Comparison of ENCODE assay signal across 9 mouse cellular contexts in the genomic region with DNA sequence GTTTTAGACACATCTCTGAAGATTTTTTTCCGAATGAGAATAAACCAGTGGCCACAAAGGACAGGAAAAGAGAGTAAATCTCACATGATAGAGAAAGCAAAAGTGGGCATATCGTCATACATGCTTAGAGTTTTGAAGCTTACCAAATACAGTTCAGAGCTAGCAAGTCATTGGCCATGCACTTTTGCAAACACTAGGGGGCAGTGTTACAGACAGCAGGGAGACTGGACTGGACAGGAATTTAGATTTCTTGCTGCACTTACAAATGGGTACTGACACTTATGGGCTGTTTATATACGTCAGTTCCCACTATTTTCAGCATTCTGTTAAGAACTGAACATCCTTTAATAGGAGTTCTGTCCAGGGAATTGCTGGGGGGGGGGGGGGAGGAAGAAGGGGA.
DNase-seq lines count a peak whose midpoint lies in the region; ATAC-seq and TF ChIP-seq lines count a peak whose summit lies in the region.
"Had no signal": no experiment of that assay in that cellular context is flagged by ENCODE, and none has a peak within 500 bp of the region (broad histone marks: within the 10 kb centered on the region; RNA-seq: fewer than 3 reads in every experiment).

No protein-coding gene starts in this region.

- H3K27me3 ChIP-seq in intestine, postnatal 0 days (replicated peaks; ENCODE audit: control insufficient read depth, insufficient read depth, low read length), result no peaks in the 10 kb centered on the region
- H3K27me3 ChIP-seq: stomach, embryonic 15.5 days had no signal

- peak; percentile 48 for DNase-seq in heart, adult 8-10 months (ENCODE audit: low spot score)
- DNase-seq in heart, postnatal 25 days (ENCODE audit: low spot score), result no peak
- DNase-seq in A20 (ENCODE audit: low read depth, low spot score), result peak; percentile 65
- peak; percentile 58 for DNase-seq in lung, postnatal 14 days
- peak; percentile 60 for DNase-seq in thymus, postnatal 0 days (ENCODE audit: low spot score)

- H3K4me2 ChIP-seq in intestine, postnatal 0 days (replicated peaks; ENCODE audit: low read depth), result no peak overlapping the region
- H3K4me2 ChIP-seq: stomach, embryonic 15.5 days had no signal

- no peaks in the 10 kb centered on the region for H3K4me1 ChIP-seq in bone marrow, adult 2 months (ENCODE audit: control insufficient read depth, insufficient read depth, low read length)
- peaks cover 19% of the 10 kb centered on the region for H3K4me1 ChIP-seq in embryonic fibroblast, embryonic 13.5 days (ENCODE audit: control insufficient read depth, insufficient read depth, low read length)
- no peaks in the 10 kb centered on the region for H3K4me1 ChIP-seq in intestine, postnatal 0 days (replicated peaks; ENCODE audit: control insufficient read depth, insufficient read depth, low read length)

- peak; percentile 37 for TF ChIP-seq CTCF in bone marrow, adult 2 months (IDR thresholded peaks at IDR 0.05; ENCODE audit: control insufficient read depth, insufficient read depth, low read length)
- peak; percentile 60; the same call in 1 of the 2 replicates for TF ChIP-seq CTCF in embryonic fibroblast, embryonic 13.5 days (IDR thresholded peaks at IDR 0.05; ENCODE audit: borderline replicate concordance, insufficient read depth, low read length)
- TF ChIP-seq CTCF in intestine, postnatal 0 days (IDR thresholded peaks at IDR 0.05; ENCODE audit: low read depth), result peak; percentile 90

- no peak for ATAC-seq in intestine, postnatal 0 days

- intact Hi-C loops in heart, postnatal 25 days (cut with DNase I), result loop anchor here (5.0 to 10.0 kb wide), 2 partner anchors 124 to 638 kb away; no protein-coding TSS in a partner anchor

- H3K9me3 ChIP-seq in intestine, postnatal 0 days (ENCODE audit: control insufficient read depth), result no peaks in the 10 kb centered on the region
- H3K9me3 ChIP-seq: stomach, embryonic 15.5 days had no signal

- no peak overlapping the region for H3K9ac ChIP-seq in intestine, postnatal 0 days (ENCODE audit: low read depth, low read length)
- H3K9ac ChIP-seq: stomach, embryonic 15.5 days had no signal

- no peak overlapping the region for H3K27ac ChIP-seq in bone marrow, adult 2 months (ENCODE audit: control insufficient read depth, insufficient read depth, low read depth, low read length, poor library complexity)
- H3K27ac ChIP-seq in embryonic fibroblast, embryonic 13.5 days (ENCODE audit: insufficient read depth, low read length), result no peak overlapping the region
- no peak overlapping the region for H3K27ac ChIP-seq in intestine, postnatal 0 days (ENCODE audit: low read depth, low read length)
- H3K27ac ChIP-seq: stomach, embryonic 15.5 days had no signal

- no peak overlapping the region for H3K4me3 ChIP-seq in bone marrow, adult 2 months (replicated peaks; ENCODE audit: control insufficient read depth, low read depth, low read length)
- no peak overlapping the region for H3K4me3 ChIP-seq in embryonic fibroblast, embryonic 13.5 days (ENCODE audit: insufficient read depth, low read length)
- H3K4me3 ChIP-seq in intestine, postnatal 0 days (ENCODE audit: low read depth, low read length), result no peak overlapping the region
- H3K4me3 ChIP-seq: stomach, embryonic 15.5 days had no signal

- H3K36me3 ChIP-seq in intestine, postnatal 0 days (ENCODE audit: control insufficient read depth, insufficient read depth), result no peaks in the 10 kb centered on the region
- H3K36me3 ChIP-seq: stomach, embryonic 15.5 days had no signal

- TF ChIP-seq POLR2A in bone marrow, adult 2 months (IDR thresholded peaks at IDR 0.05; ENCODE audit: borderline replicate concordance, control insufficient read depth, low read depth, low read length), result no peak
- no peak for TF ChIP-seq POLR2A in embryonic fibroblast, embryonic 13.5 days (IDR thresholded peaks at IDR 0.05; ENCODE audit: low read depth, low read length)

- 6% methylated on average over 3 of the region's 3 CpGs for WGBS in bone marrow, adult 2 months
- 22% methylated on average over 3 of the region's 3 CpGs for WGBS in intestine, postnatal 0 days

Comparison
In these comparisons a context has a peak if more than half of its experiments do, and no peak if none do; other contexts are left out.
1. CTCF ChIP-seq: peak in every context shown above with its lines; median percentile 90 in intestine, postnatal 0 days; 60 in embryonic fibroblast, embryonic 13.5 days; 37 in bone marrow, adult 2 months.